ENCODE assay signal across 9 mouse cellular contexts in genomic region chr5:139838476-139838892, GRCm38 (mm10). TPM values are rescaled to one million over a fixed set of nuclear protein-coding genes. Genes with fewer than 3 reads are reported as not detected.
DNase-seq lines count a peak whose midpoint lies in the region; ATAC-seq lines count a peak whose summit lies in the region.
"Had no signal": no experiment of that assay in that cellular context is flagged by ENCODE, and none has a peak within 500 bp of the region (broad histone marks: within the 10 kb centered on the region; RNA-seq: fewer than 3 reads in every experiment).

No protein-coding gene starts in this region.

- H3K36me3 ChIP-seq in forebrain, embryonic 12.5 days (replicated peaks) = no peaks in the 10 kb centered on the region
- H3K36me3 ChIP-seq in lung, embryonic 16.5 days (ENCODE audit: control insufficient read depth, insufficient read depth, low read length) = no peaks in the 10 kb centered on the region

- H3K9me3 ChIP-seq in forebrain, embryonic 12.5 days = no peaks in the 10 kb centered on the region
- no peaks in the 10 kb centered on the region for H3K9me3 ChIP-seq in lung, embryonic 16.5 days (ENCODE audit: control insufficient read depth, low read length)

- peak; percentile 83 for DNase-seq in CD4-positive, CD25-positive, alpha-beta regulatory T cell, adult 2 months (ENCODE audit: low read depth, low spot score)
- DNase-seq in urinary bladder, postnatal 14 days (ENCODE audit: low spot score) = peak; percentile 70
- DNase-seq in urinary bladder, postnatal 10 days (ENCODE audit: low spot score) = no peak
- peak; percentile 74 for DNase-seq in retina, postnatal 7 days (ENCODE audit: low read depth, low spot score)

- no peak for ATAC-seq in CD4-positive, CD25-positive, alpha-beta regulatory T cell, adult 4 months
- ATAC-seq in forebrain, embryonic 12.5 days (ENCODE audit: low FRiP score) = peak; percentile 44
- ATAC-seq in inflammation-experienced regulatory T-cells, adult 6 months = peak; percentile 52
- ATAC-seq in lung, embryonic 16.5 days (ENCODE audit: low read depth) = peak; percentile 31; the same call in 1 of the 2 replicates

- H3K9ac ChIP-seq in forebrain, embryonic 12.5 days = no peak overlapping the region
- H3K9ac ChIP-seq in lung, embryonic 16.5 days (ENCODE audit: low read length) = no peak overlapping the region

- H3K4me2 ChIP-seq in forebrain, embryonic 12.5 days = no peak overlapping the region
- no peak overlapping the region for H3K4me2 ChIP-seq in lung, embryonic 16.5 days (ENCODE audit: low read depth, low read length)

- no peak overlapping the region for H3K4me3 ChIP-seq in forebrain, embryonic 12.5 days (replicated peaks)
- H3K4me3 ChIP-seq in lung, embryonic 16.5 days (ENCODE audit: low read length) = no peak overlapping the region

- 12% methylated on average over 2 of the region's 2 CpGs for WGBS in forebrain, embryonic 12.5 days
- WGBS in lung, embryonic 16.5 days = 21% methylated on average over 2 of the region's 2 CpGs

- peaks cover 10% of the 10 kb centered on the region; the same call in 1 of the 2 replicates for H3K27me3 ChIP-seq in forebrain, embryonic 12.5 days
- H3K27me3 ChIP-seq in lung, embryonic 16.5 days (ENCODE audit: control insufficient read depth, insufficient read depth, low read depth, low read length) = no peaks in the 10 kb centered on the region

- peaks cover 5% of the 10 kb centered on the region; the same call in 1 of the 2 replicates for H3K4me1 ChIP-seq in forebrain, embryonic 12.5 days
- no peaks in the 10 kb centered on the region for H3K4me1 ChIP-seq in lung, embryonic 16.5 days (replicated peaks; ENCODE audit: control insufficient read depth, insufficient read depth, low read length)

- no peak overlapping the region for H3K27ac ChIP-seq in forebrain, embryonic 12.5 days
- no peak overlapping the region for H3K27ac ChIP-seq in lung, embryonic 16.5 days (ENCODE audit: low read length)

RNA-seq across cellular contexts. Expression of gene Psmg3, which starts 11.8 kb away (rescaled TPM):
- polyA plus RNA-seq in CD4-positive, CD25-positive, alpha-beta regulatory T cell, adult 4 months (2017; shearing (Covaris generic)) = 10 to 100 TPM; 45.9 to 60.3 TPM
- polyA plus RNA-seq in forebrain, embryonic 12.5 days (2016; fragmentation: Nextera tagmentation; extraction: Ambion mirVana) = 72.5 and 75.8 TPM in 2 replicates
- polyA plus RNA-seq in inflammation-experienced regulatory T-cells, adult 6 months (2017; shearing (Covaris generic)) = 10 to 100 TPM; 48.7 to 56.0 (median 50.0) TPM
- polyA plus RNA-seq in lung, embryonic 16.5 days (2015; fragmentation: Nextera tagmentation; extraction: Ambion mirVana) = 69.5 and 75.9 TPM in 2 replicates

RNA-seq across cellular contexts. Expression of gene Gm26938, which starts 12.3 kb away (rescaled TPM):
- polyA plus RNA-seq in CD4-positive, CD25-positive, alpha-beta regulatory T cell, adult 4 months (2017; shearing (Covaris generic)) = not detected
- 0.76 TPM in 1 of 2 replicates, not detected in the other for polyA plus RNA-seq in forebrain, embryonic 12.5 days (2016; fragmentation: Nextera tagmentation; extraction: Ambion mirVana)
- polyA plus RNA-seq in inflammation-experienced regulatory T-cells, adult 6 months (2017; shearing (Covaris generic)) = not detected
- polyA plus RNA-seq in lung, embryonic 16.5 days (2015; fragmentation: Nextera tagmentation; extraction: Ambion mirVana) = not detected in 2 replicates
- polyA plus RNA-seq: gonadal fat pad, adult 2 months had no signal

RNA-seq across cellular contexts. Expression of gene Tmem184a, which starts 18.8 kb away (rescaled TPM):
- under 1 TPM in 1 of 2 experiments, not detected in 1; 0.18 TPM for polyA plus RNA-seq in CD4-positive, CD25-positive, alpha-beta regulatory T cell, adult 4 months (2017; shearing (Covaris generic))
- polyA plus RNA-seq in forebrain, embryonic 12.5 days (2016; fragmentation: Nextera tagmentation; extraction: Ambion mirVana) = 0.54 and 0.85 TPM in 2 replicates
- under 1 TPM in 1 of 3 experiments, not detected in 2; 0.12 TPM for polyA plus RNA-seq in inflammation-experienced regulatory T-cells, adult 6 months (2017; shearing (Covaris generic))
- polyA plus RNA-seq in lung, embryonic 16.5 days (2015; fragmentation: Nextera tagmentation; extraction: Ambion mirVana) = 13.9 and 14.6 TPM in 2 replicates

RNA-seq across cellular contexts. Expression of gene Mafk, which starts 47.2 kb away (rescaled TPM):
- polyA plus RNA-seq in CD4-positive, CD25-positive, alpha-beta regulatory T cell, adult 4 months (2017; shearing (Covaris generic)) = 10 to 100 TPM; 13.6 to 17.2 TPM
- polyA plus RNA-seq in forebrain, embryonic 12.5 days (2016; fragmentation: Nextera tagmentation; extraction: Ambion mirVana) = 11.4 and 12.0 TPM in 2 replicates
- polyA plus RNA-seq in inflammation-experienced regulatory T-cells, adult 6 months (2017; shearing (Covaris generic)) = 10 to 100 TPM; 10.7 to 12.5 (median 11.0) TPM
- 15.3 and 16.3 TPM in 2 replicates for polyA plus RNA-seq in lung, embryonic 16.5 days (2015; fragmentation: Nextera tagmentation; extraction: Ambion mirVana)
